Mouse (Mus musculus): ENCODE measurements around the gene Ccdc28a.

Ccdc28a gene

DNA sequence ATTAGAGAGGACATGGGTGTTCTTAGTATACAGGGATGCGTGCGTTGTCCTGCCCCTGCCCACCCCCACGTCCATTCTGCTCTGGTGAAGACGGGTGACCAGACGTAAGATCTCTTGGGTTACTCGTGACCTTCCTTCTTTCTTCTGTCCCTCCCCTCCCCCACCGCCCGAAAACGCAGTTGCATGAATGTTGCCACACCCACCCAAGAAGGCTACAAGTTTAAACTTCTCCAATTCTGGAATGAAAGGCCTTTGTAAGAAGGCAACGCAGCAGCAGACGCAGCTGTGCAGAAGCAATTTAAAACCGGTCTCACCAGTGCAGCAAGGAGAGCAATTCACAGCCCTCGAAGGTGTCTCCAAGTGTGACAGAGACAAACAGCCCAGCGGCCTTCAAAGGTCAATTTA lies 40.1 kb downstream of the Ccdc28a start:
- in situ Hi-C loops (cut with MboI, MseI): no loop called here

GRCm38 (mm10) chr10:18194156-18194555 lies 40.6 kb downstream of the Ccdc28a start:
- in situ Hi-C loops (cut with MboI, MseI): no loop called here

GRCm38 (mm10) chr10:18193221-18193620 lies 41.6 kb downstream of the Ccdc28a start:
- in situ Hi-C loops (cut with MboI, MseI): no loop called here

- in situ Hi-C loops (cut with MboI, MseI): no loop called here
Observed at GRCm38 (mm10) chr10:18191706-18192105, 43.1 kb downstream of the Ccdc28a start.

DNA sequence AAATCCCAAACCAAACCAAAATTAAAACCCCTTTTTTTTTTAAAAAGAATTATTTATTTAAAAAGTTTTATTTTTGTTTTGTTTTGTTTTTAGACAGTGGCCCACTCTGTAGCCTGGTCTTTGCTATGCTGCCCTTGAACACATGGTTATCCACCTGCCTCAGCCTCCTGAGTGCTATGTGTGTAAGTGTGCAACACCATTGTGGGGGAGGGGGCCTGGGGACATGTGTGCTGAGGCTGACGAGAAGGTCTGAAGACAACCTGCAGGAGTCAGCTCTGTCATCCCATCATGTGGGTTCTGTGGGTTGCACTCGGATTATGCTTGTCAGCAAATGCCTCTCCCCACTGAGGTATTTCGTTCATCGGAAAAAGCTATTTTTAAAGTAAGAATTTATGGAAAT lies 45.3 kb downstream of the Ccdc28a start:
- in situ Hi-C loops (cut with MboI, MseI): loop anchor here (5.0 kb wide), 1 partner anchor 132 kb away; the partner anchor contains the start of gene Reps1

GRCm38 (mm10) chr10:18188564-18188963 lies 46.2 kb downstream of the Ccdc28a start:
- in situ Hi-C loops (cut with MboI, MseI): loop anchor here (5.0 kb wide), 1 partner anchor 131 kb away; the partner anchor contains the start of gene Reps1

- in situ Hi-C loops (cut with MboI, MseI): no loop called here
Observed at GRCm38 (mm10) chr10:18182246-18182645, 52.6 kb downstream of the Ccdc28a start.

GRCm38 (mm10) chr10:18177304-18177703 lies 57.5 kb downstream of the Ccdc28a start:
- in situ Hi-C loops (cut with MboI, MseI): no loop called here

- in situ Hi-C loops (cut with MboI, MseI): no loop called here
Observed at GRCm38 (mm10) chr10:18176722-18177121, 58.1 kb downstream of the Ccdc28a start.

DNA sequence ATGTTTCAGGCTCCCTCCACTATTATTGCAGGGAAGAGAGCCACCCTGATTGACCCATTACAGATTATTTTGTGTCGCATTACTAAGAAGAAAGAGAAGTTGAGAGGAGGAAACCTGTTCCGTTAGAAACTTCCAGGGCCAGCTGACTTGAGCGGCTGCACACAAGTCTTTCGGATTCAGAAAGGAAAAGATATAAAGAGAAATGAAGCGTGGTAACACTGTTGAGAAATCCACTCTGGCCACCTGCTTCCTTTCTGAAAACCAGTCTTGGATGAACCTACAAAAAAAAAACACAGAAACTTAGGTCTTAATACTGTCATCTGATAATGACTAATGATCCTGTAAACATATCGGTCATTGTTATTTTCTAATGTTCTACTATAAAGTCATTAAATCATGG lies 59.7 kb downstream of the Ccdc28a start:
- in situ Hi-C loops (cut with MboI, MseI): no loop called here
